Mouse (Mus musculus) lung, postnatal 10 days (tissue): ENCODE results near the gene Prkrip1.

Experiments
- DNase-seq: peaks from one replicate; pipeline ENCODE4 v3.0.0; 2021

Gene Prkrip1

DNA sequence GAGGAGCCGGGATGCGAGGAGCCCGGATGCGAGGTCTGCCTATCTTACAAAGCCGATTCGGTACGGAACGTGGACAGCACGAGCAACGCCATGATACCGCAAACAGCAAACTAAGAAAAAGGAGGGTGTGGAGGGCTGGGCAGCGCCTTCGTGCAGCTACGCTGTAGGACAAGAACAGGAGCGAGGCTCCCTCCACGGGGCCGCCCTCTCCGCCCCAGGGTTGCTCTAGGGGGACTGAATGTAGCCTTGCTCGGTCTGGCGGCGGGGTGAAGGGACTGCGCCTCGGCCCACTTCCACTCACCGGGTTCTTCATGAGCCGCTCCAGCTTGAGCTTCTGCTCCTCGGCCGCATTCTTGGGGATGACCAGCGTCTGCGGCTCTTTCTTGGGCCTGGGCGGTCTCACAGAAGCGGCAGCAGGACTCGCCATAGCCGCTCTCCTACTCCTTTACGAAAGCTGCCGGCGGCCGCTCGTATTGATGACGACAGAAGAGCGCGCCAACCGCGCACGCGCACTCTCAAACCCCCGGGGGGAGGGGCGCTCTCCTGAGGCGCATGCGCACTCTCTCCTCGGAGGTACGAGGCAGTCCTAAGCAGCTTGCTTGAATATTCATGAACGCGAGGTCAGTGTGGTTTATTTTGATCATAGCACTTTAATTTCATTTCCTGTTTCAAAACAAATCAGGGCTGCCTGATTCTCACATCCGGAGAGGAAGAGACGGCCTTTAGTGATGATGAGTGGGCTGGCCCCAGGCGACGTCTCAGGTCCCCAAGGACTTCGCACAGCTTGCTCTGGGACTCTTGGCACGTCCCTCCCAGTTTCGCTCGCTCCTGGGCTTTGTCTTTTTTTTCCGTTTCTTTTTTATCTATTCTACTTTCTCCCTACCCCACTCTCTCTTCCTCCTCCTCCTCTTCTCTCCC, at the start of gene Prkrip1:
Gene Prkrip1 (minus strand): TSS at position 490 of the 918 bp plus-strand sequence.
- DNase-seq: peak; percentile 94

DNA sequence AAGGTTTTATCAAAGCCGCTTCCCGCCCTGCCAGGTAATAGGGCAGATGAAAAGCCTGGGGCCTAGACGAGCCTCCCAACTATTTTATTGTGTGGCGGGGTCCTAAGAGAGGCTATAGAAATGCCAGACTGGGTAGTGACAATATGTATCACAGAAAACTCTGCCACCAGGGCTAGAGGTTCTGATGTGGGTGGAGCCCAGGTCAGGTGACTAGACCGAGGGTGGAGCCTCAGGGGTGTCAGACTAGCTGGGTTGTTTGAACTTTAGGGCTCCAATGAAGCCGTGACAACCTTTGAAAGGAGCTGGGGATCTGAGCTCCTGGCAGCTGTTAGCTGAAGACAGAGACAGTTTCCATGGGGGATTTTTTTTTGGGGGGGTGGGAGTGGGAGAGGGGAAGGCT, 49.7 kb upstream of the Prkrip1 start:
- no peak for DNase-seq

- DNase-seq: no peak
These were observed 47.7 kb upstream of the Prkrip1 start, which contains the start of gene Sh2b2 for GRCm38 (mm10) chr5:136246452-136246838. Gene Sh2b2, minus strand, starts transcription at chr5:136246556.

DNA sequence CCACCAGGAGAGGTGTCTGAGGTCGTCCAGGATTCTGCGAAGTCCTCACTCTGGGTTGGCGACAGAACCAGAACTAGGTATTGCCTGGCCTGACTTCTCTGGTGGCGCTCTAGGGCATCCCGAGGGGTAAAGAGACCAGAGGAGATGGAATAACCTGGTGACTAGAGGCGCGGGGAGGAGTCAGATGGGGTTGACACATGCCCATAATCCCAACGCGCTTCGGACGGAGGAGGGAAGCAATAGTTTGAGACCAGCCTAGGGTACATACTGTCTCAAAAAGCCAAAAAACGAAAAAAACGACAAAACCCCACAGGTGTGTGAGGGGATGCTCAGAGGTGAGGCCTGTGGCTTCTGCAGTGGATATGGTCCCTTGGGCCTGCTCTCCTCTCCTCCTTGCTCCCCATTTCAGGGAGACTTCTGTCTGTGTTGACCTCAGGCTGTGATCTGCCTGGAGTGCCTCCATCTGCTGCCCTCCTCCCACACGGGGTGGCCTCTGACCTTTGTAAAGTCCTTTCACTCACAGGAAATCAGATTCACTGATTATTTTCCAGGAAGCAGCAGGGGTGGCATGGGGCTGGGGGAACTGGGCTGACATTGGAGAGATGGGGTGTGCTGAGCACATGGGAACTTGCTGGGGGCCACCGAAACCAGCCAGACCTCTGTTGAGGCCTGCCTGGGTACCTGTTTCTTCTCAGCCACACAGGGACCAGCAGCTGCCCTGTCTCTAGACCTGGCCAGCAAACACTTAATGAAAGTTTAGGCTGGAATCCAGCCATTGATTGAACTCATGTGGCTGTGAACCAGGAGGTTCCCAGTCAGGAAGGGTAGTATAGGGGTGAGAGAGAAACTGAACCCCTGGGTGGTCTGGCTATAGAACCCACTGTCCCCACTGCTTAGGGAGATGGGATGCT, 47.0 kb upstream of the Prkrip1 start:
- no peak for DNase-seq

- DNase-seq: peak; percentile 86
These were observed 46.2 kb upstream of the Prkrip1 start for GRCm38 (mm10) chr5:136244762-136245540.

DNA sequence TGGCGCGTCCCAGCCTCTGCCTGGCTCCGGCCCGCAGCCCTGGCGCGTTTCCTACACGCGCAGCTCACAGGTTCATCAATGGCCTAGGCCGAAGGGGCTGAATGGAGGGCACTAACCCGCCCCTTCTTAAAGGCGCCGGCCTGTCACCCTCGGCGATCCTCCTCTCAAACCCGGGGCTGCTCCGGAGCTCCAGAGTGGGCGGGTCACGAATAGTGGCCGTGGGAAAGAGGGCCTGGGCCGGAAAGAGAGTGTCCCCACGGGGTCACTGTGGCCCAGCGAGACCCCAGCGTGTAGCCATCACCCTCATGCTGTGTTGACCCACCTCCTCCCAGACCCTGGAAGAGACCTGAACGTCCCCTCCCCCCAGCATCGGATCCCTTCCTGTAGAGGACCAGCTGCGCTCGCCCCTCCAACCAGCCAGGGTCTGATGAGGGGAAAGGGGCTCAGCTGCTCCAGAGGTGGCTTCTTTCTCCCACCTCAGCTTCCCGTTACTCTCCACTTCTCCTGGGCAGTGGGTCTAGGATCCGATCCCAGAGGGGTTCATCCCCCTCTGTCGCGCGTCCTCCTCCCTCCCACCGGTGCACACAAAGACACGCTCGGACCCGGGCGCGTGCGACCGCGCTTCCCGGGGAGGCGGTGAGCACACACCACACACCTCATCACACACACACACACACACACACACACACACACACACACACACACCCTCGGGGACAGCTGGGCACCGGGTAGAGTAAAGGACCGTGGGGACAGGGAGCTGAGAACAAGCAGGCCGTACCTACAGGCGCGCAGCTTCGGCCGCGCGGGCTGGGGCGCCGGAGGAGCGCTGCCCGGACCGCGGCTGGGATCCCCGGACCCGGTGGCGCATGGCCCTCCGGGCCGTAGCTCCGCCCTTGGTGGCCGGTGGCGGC, 45.3 kb upstream of the Prkrip1 start:
- DNase-seq: peak; percentile 31

GRCm38 (mm10) chr5:136241161-136241560, 42.4 kb upstream of the Prkrip1 start:
- no peak for DNase-seq

- no peak for DNase-seq
These were observed 41.6 kb upstream of the Prkrip1 start for GRCm38 (mm10) chr5:136240381-136240780.

- DNase-seq: no peak
These were observed 38.8 kb upstream of the Prkrip1 start for GRCm38 (mm10) chr5:136237607-136238006.

- no peak for DNase-seq
These were observed 37.8 kb upstream of the Prkrip1 start for GRCm38 (mm10) chr5:136236611-136237010.

- no peak for DNase-seq
These were observed 31.7 kb upstream of the Prkrip1 start for GRCm38 (mm10) chr5:136230348-136231035.

GRCm38 (mm10) chr5:136226246-136226876, 27.6 kb upstream of the Prkrip1 start:
- DNase-seq: no peak

- DNase-seq: no peak
These were observed 19.8 kb upstream of the Prkrip1 start for GRCm38 (mm10) chr5:136218585-136218984.

DNA sequence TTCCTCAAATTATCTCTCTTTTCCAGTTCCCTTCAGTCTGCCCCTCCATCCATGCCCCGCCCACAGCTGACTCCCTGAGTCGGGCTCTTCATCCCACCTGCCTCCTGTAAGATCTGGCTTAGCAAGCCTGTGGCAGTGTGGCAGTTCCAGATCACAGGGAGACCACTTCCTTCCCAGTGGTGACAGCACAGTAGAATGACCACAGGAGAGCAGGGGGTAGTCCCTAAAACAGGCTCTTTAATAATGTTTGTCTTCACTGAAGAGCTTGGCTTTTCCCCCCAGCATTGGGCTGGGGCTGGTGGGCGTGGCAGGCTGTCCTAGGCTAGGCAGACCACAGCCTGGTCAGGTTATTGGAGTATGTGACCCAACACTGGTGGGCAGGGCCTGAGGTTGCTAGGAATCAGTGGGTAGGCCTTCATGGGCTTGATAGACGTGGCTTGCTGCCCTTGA, 19.2 kb upstream of the Prkrip1 start:
- no peak for DNase-seq

- no peak for DNase-seq
These were observed 18.4 kb upstream of the Prkrip1 start for GRCm38 (mm10) chr5:136217004-136217665.

GRCm38 (mm10) chr5:136215958-136216357, 17.2 kb upstream of the Prkrip1 start:
- peak; percentile 36 for DNase-seq

DNA sequence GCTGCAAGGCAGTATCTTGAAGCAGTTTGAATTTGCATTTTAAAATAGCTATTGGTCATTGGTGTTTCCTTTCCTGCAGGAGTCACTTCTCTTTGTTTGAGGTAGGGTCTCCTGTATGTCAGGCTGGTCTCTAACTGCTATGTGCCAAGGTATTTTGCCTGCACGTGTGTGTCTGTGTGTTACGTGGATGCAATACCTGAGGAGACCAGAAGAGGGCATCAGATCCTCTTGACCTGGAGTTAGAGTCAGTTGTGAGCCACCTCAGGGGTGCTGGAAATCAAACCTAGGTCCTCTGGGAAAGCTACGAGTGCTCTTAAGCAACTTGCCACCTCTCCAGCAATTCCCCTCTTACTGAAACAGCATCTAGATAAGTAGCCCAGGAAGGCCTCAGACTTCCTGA, 16.4 kb upstream of the Prkrip1 start:
- DNase-seq: no peak

DNA sequence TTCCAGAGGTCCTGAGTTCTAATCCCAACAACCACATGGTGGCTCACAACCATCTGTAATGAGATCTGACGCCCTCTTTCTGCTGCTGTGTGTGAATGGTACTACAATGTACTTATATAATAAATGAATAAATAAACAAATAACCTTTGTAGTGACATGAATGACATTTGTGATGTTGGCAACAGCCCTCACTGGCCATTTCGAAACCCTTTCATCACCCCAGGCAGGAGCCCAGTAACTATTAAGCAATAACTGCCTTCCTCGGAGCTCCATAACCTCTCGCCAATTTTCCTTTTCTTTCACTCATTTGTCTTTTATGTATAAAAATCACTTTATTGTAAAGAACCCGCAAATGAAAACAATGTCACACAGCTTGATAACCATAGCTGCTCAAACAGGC, 15.0 kb upstream of the Prkrip1 start:
- DNase-seq: no peak

- DNase-seq: no peak
These were observed 14.0 kb upstream of the Prkrip1 start for GRCm38 (mm10) chr5:136212716-136213115.
